Mouse (Mus musculus) lung, adult 2 months (tissue): ENCODE measurements around the gene Mthfd1l. TPM values are rescaled to one million over a fixed set of nuclear protein-coding genes. Genes with fewer than 3 reads are reported as not detected.

Experiments
- DNase-seq: peaks from one replicate; pipeline ENCODE4 v3.0.0; 2022
- H3K4me1 ChIP-seq: fragments of 200-500 bp; 2 replicates; pipeline ENCODE4 v1.6.1; 2011; ENCODE audit warnings: low read length; ENCODE audit not compliant: control insufficient read depth, insufficient read depth
- H3K4me3 ChIP-seq: fragments of 200-500 bp; replicated peaks from 2 replicates; pipeline ENCODE3; 2011; ENCODE audit warnings: low read depth, mild to moderate bottlenecking, control low read depth, low read length; ENCODE audit errors: extremely low read depth
- CTCF ChIP-seq: fragments of 200-500 bp; IDR thresholded peaks from 2 replicates; pipeline ENCODE4 v1.5.1; 2011; ENCODE audit warnings: mild to moderate bottlenecking, low read length, control low read depth; ENCODE audit not compliant: insufficient read depth
- POLR2A ChIP-seq: fragments of 200-500 bp; IDR thresholded peaks from 2 replicates; pipeline ENCODE4 v1.6.1; 2011; ENCODE audit warnings: low read depth, mild to moderate bottlenecking, control low read depth, low read length, borderline replicate concordance; ENCODE audit errors: extremely low read depth
- WGBS: fragments of 180-500 bp; shearing (Covaris S2); methylation state at CpG from one replicate; pipeline ENCODE4 v1.1.7; 2018; 5-methylcytosine and 5-hydroxymethylcytosine counted together
- polyA plus RNA-seq: library from polyadenylated mRNA; depleted of rRNA; stranded (reverse); fragments of >200 nt; gene quantifications from 2 replicates; pipeline ENCODE4 v1.2.3, GENCODE M21; 2012

Mthfd1l gene
- polyA plus RNA-seq, 1 experiment: 1.1 TPM

DNA sequence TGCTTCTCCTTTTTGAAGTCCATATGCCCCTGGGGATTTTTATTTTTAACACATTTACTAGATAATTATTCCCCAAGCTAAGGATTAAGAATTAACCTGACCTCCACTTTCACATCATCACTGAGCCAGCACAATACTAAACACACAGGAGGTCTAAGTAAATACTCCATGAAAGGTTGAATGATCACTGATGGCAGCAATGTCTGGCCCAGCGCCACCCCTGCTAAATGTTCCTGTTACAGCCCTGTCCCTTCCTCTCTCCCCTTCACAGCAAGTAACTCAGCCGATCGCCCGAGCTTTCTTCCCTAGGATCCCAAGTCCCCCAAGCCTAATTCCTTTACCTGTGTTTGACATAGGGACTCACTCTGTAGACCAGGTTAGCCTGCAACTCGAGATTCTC lies 185.6 kb downstream of the Mthfd1l start:
- H3K4me1 ChIP-seq: peaks cover 2% of the 10 kb centered on the region; the same call in 1 of the 2 replicates
- H3K4me3 ChIP-seq: no peak overlapping the region
- TF ChIP-seq CTCF (no peak), POLR2A (no peak)
- no peak for DNase-seq
- WGBS: 60% methylated on average over 5 of the region's 5 CpGs

DNA sequence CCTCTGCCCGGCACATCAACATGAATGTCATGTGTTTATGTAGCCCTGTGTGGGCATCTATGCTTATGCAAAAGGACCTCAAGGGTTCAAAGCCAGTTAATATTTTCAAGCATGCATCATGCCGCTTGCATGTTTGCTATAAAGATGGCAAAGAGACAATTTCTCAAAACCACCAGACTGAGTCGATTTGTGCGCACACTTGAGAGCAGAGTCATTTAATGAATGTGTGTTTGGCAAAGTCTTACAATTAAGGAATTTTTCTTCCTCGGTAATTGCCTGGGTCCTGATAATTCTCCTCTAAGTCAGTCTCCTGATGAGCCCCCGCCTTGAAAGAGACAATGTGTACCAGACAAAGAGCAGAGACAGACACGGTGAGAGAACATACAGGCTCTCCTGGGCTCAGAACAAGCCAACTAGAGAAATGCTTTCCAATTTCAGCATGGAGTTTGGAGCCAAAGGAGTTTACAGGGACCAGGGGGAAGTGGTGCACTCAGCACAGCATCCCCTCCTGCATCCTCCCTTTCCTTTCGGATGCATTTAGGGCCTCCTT lies 186.7 kb downstream of the Mthfd1l start:
- no peak overlapping the region for H3K4me3 ChIP-seq
- 63% methylated on average over 8 of the region's 8 CpGs for WGBS
- no peak for DNase-seq
- H3K4me1 ChIP-seq: peaks cover 2% of the 10 kb centered on the region; the same call in 1 of the 2 replicates
- TF ChIP-seq CTCF (no peak), POLR2A (no peak)

DNA sequence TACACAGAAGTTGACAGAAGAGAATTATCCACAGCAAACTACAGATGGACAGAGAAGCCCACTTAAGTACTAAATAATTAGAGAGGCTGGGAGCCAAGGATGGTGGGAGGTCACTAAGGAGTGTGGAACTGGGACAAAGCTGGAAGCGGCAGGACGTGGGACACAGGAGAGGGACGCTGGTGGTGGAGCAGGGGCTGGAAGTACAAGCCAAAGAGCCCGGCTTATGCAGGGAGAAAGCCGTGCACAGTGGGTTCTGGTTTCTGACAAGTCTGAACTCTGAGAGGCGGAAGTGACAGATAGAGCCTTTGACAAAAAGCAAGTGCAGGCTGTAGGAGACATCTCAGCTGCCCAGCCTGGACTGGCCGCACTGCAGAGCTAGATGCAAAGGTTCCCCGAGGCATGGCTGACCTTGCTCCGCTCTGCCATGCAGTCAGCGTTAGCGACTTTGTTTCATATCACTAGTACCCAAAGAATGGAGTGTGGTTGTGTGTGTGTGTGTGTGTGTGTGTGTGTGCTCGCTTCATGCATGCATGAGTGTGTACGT lies 187.4 kb downstream of the Mthfd1l start:
- no peak for DNase-seq
- H3K4me1 ChIP-seq: peaks cover 2% of the 10 kb centered on the region; the same call in 1 of the 2 replicates
- 70% methylated on average over 13 of the region's 13 CpGs for WGBS
- no peak overlapping the region for H3K4me3 ChIP-seq
- no peak for TF ChIP-seq CTCF
- no peak for TF ChIP-seq POLR2A

DNA sequence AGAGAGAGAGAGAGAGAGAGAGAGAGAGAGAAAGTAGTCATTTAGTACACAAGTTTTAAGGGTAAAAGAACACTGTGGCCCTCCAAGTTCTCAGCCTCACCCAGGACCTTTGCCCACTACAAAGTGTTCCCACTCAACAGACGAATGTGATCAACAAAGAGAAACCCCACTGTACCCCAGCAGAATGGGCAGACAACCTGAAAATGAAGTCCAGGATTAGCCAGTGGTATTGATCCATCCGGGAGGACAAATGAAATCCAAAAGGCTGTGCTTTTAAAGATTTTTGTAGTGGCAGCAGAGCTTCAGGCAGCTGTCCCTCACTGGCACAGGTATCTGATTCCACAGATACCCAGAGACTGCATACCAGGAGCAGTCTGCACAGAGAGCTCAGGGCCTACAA lies 189.1 kb downstream of the Mthfd1l start:
- H3K4me3 ChIP-seq: no peak overlapping the region
- WGBS: 59% methylated on average over 2 of the region's 2 CpGs
- no peak for DNase-seq
- TF ChIP-seq CTCF (no peak), POLR2A (no peak)
- peaks cover 2% of the 10 kb centered on the region; the same call in 1 of the 2 replicates for H3K4me1 ChIP-seq

DNA sequence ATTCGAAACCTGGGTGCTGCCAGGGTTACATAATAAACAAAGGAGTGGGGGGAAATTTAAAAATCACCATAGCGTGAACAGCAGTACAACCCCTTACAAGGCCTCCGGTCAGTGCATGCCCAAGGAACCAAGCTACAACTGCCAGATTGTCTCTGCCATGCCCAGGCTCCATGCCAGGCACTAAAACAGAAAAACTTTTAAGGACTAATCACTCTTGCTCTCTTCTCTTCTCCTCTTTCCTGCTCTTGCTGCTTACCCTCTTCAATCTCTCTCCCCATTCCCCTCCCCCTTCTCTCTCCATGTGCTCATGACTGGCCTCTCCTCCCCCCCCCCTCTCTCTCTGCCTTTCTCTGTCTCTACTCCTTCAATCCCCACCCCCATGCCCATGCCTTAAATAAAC lies 190.1 kb downstream of the Mthfd1l start:
- peaks cover 2% of the 10 kb centered on the region; the same call in 1 of the 2 replicates for H3K4me1 ChIP-seq
- WGBS: 71% methylated on average over 3 of the region's 3 CpGs
- TF ChIP-seq POLR2A: no peak
- TF ChIP-seq CTCF: no peak
- H3K4me3 ChIP-seq: no peak overlapping the region
- DNase-seq: no peak

DNA sequence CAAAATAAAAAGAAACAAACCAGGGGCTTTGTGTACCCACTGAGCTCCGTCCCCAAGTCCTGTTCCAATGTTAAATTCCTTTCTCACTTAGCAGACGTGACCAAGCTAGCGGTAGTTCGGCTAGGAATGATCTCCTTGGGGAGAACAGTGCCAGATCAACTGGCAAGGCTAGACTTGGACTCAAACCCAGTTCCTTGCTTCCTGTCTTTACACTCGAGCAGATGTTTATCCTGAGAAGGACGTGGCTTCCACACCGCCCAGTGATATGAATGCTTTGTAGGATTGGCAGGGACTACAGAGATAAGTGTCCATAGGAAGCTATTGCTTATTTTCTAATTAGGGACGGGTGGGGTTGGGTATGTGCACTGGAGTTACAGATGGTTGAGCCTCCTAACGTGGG lies 191.8 kb downstream of the Mthfd1l start:
- no peak for DNase-seq
- Histone ChIP-seq H3K4me1 (peaks cover 2% of the 10 kb centered on the region; the same call in 1 of the 2 replicates), H3K4me3 (no peak overlapping the region)
- TF ChIP-seq POLR2A: no peak
- no peak for TF ChIP-seq CTCF
- 48% methylated on average over 9 of the region's 9 CpGs for WGBS

DNA sequence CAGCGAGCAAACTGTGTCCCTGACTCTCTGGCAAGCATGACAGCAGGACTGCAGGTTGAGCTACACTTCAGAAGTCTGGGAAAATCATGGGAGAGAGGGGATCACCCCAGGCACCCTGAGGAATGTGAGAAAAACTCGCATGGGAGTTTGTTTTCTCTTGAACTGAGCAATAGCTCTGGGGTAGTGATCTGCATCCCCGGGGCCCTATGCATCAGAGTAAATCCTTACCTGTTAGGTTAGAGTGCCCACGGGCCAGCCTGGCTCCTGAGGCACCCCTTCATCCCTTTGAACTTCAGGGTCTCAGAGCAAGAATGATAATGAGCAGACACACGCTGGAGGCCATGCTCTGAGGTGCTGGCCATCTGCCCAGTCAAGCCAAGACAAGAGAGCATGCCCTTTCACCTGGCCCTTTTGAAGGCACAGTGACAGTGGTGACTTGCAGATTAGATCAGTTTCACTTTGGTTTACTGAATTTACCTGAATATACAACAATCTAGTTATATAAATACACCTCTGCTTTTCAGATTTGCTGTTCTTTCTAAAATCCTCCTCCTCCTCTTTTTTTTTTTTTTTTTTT lies 195.4 kb downstream of the Mthfd1l start:
- no peak for DNase-seq
- WGBS: 50% methylated on average over 5 of the region's 5 CpGs
- H3K4me1 ChIP-seq: no peaks in the 10 kb centered on the region
- TF ChIP-seq CTCF: no peak
- TF ChIP-seq POLR2A: no peak
- no peak overlapping the region for H3K4me3 ChIP-seq

DNA sequence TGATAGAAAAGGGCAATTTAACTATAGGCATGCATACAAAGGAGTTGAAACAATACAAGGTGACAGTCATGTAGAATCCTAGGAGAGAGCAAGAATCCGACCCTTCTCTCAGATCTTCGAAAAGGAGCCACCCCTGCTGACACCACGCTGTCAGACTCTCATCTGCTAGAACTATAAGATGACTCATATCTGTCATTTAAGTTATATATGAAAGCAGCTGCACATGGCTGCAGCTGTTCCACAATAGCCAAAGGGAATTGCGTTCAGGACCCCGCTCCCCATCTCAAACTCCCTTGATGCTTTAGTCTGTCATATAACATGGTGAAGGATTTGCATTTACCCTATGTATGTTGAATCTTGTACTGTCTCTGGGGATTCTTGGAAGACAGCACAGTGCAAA lies 201.3 kb downstream of the Mthfd1l start:
- no peak for DNase-seq

DNA sequence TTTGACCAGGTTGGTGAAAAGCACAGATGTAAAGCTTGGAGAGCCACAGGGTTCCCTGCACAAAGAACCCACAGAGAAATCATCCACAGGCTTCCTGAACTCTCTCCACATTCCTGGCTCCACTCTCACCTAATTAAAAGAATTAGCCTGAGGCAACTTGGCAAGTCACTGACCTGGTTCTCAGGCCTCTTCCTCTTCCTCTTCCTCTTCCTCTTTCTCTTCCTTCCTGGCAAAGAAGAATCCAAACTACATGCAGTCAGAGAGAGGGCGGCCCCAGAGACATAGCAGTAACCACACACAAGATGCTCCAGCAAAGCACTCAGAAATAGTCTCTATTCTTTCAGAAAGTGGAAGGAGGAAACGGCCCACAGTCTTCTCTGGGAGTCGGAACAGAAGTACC lies 201.8 kb downstream of the Mthfd1l start:
- H3K4me1 ChIP-seq: no peaks in the 10 kb centered on the region; the same call in 1 of the 2 replicates
- no peak for DNase-seq
- no peak overlapping the region for H3K4me3 ChIP-seq
- TF ChIP-seq CTCF: no peak
- no peak for TF ChIP-seq POLR2A
- 51% methylated on average over 3 of the region's 3 CpGs for WGBS

More for the DNA sequence above, 201.3 kb downstream of the Mthfd1l start:
- 78% methylated on average over 5 of the region's 5 CpGs for WGBS
- H3K4me3 ChIP-seq: no peak overlapping the region
- no peaks in the 10 kb centered on the region; the same call in 1 of the 2 replicates for H3K4me1 ChIP-seq
- TF ChIP-seq CTCF (no peak), POLR2A (no peak)

DNA sequence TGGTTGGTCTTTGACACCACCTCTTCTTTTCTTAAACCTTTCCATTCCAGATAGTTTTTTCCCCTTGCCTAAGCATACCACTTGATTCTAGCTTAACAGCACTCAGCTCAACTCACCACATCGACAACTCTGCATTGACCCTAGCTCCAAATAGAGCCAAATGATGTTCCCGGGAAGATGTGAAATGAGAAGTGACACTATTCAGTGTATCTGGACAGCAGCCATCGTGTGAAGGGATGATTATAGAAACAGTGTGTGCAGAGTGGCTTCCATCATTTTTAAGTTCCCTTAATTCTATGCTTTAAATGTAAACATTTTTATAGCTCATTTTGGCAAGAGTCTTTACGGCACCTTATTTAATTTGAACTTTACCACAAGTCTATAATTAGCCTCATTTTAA lies 204.4 kb downstream of the Mthfd1l start:
- TF ChIP-seq POLR2A (no peak), CTCF (no peak)
- H3K4me3 ChIP-seq: no peak overlapping the region
- no peak for DNase-seq
- 80% methylated on average over 4 of the region's 4 CpGs for WGBS
- H3K4me1 ChIP-seq: no peaks in the 10 kb centered on the region; the same call in 1 of the 2 replicates
